Mouse (Mus musculus) brain, embryonic 14.5 days (tissue): ENCODE measurements at regions not wholly inside any gene's neighbourhood (a gene's known extent, or its start where the extent isn't known, plus 50 kb on each side); places are given as distances from the start of the nearest gene placed in this dataset.

Experiments
- CTCF ChIP-seq: fragments of 200-500 bp; IDR thresholded peaks from 2 replicates; pipeline ENCODE4 v1.5.1; 2012; ENCODE audit warnings: inconsistent platforms, mild to moderate bottlenecking, moderate library complexity, borderline replicate concordance; ENCODE audit not compliant: insufficient read depth, insufficient read length; ENCODE audit errors: extremely low read depth
- POLR2A ChIP-seq: fragments of 200-500 bp; IDR thresholded peaks from 2 replicates; pipeline ENCODE4 v1.6.1; 2012; ENCODE audit warnings: mild to moderate bottlenecking, inconsistent platforms, borderline replicate concordance; ENCODE audit not compliant: poor library complexity, insufficient read depth, insufficient read length, severe bottlenecking; ENCODE audit errors: extremely low read depth

DNA sequence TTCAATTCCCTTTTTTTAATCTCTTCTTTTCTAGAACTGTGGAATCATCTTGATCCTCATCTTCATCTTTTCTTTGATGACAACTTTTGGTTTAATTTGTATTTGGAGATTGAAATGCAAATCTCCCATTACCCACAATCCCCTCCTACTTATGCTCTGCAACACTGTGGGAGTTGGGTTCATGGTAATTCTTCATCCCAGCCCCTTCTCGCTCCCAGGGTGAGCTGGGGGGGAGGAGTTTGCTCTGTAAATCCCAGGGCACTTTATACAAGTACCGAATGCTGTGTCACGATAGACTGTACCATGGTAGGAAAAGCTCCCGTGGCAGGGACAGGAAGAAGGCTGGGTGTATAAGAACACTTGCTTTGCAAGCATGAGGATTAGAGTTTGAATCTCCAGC is 193.8 kb downstream of the Uaca start:
- no peak for TF ChIP-seq CTCF
- TF ChIP-seq POLR2A: no peak
